Mouse (Mus musculus) heart, postnatal 0 days (tissue): ENCODE measurements around the gene Igfn1. TPM values are rescaled to one million over a fixed set of nuclear protein-coding genes. Genes with fewer than 3 reads are reported as not detected.

Source experiments
- ATAC-seq: fragments of 200-750 bp; cut with Nextera tagmentation; 2 replicates; pipeline ENCODE4 v1.8.0; 2017; ENCODE audit warnings: low read depth, moderate number of reproducible peaks, moderate library complexity; ENCODE audit not compliant: insufficient read depth
- DNase-seq: peaks from one replicate; pipeline ENCODE4 v3.0.0-alpha.2; 2016; ENCODE audit warnings: low spot score
- H3K27ac ChIP-seq: fragments of 300-500 bp; sonication (generic); 2 replicates; pipeline ENCODE4 v1.5.1; 2014; ENCODE audit warnings: low read depth, mild to moderate bottlenecking
- H3K27me3 ChIP-seq: fragments of 300-500 bp; sonication (generic); 2 replicates; pipeline ENCODE4 v1.6.1; 2014; ENCODE audit warnings: low read length, mixed read lengths; ENCODE audit not compliant: control insufficient read depth, insufficient read depth
- H3K36me3 ChIP-seq: fragments of 300-500 bp; sonication (generic); replicated peaks from 2 replicates; pipeline ENCODE4 v1.6.1; 2014; ENCODE audit warnings: low read length, mixed read lengths; ENCODE audit not compliant: control insufficient read depth, insufficient read depth
- H3K4me1 ChIP-seq: fragments of 300-500 bp; sonication (generic); 2 replicates; pipeline ENCODE4 v1.6.1; 2014; ENCODE audit warnings: antibody characterized with exemption; ENCODE audit not compliant: control insufficient read depth, insufficient read depth
- H3K4me2 ChIP-seq: fragments of 300-500 bp; sonication (generic); 2 replicates; pipeline ENCODE4 v1.6.1; 2014; ENCODE audit warnings: low read depth, mild to moderate bottlenecking, low read length, moderate library complexity
- H3K4me3 ChIP-seq: fragments of 300-500 bp; sonication (generic); 2 replicates; pipeline ENCODE4 v1.5.1; 2014; ENCODE audit warnings: low read depth, low read length
- H3K9ac ChIP-seq: fragments of 300-500 bp; sonication (generic); replicated peaks from 2 replicates; pipeline ENCODE4 v1.6.1; 2014; ENCODE audit warnings: low read depth, low read length, mixed read lengths
- H3K9me3 ChIP-seq: fragments of 300-500 bp; sonication (generic); replicated peaks from 2 replicates; pipeline ENCODE4 v1.6.1; 2016; ENCODE audit warnings: low read length; ENCODE audit not compliant: control insufficient read depth
- CTCF ChIP-seq: IDR thresholded peaks from 2 replicates; pipeline ENCODE4 v1.5.1; 2016; ENCODE audit warnings: antibody characterized with exemption, control low read depth, low read depth
- EP300 ChIP-seq: IDR thresholded peaks from 2 replicates; pipeline ENCODE4 v1.6.1; 2016; ENCODE audit warnings: antibody characterized with exemption, low read depth
- WGBS: fragments of 180-500 bp; shearing (Covaris S2); extraction: QIAGEN DNeasy Blood & Tissue Kit; methylation state at CpG from one replicate; pipeline ENCODE4 v1.1.7; 2014; 5-methylcytosine and 5-hydroxymethylcytosine counted together
- polyA plus RNA-seq: library from polyadenylated mRNA; unstranded; fragments of >200 nt; fragmentation: Nextera tagmentation; extraction: Ambion mirVana; gene quantifications from 2 replicates; pipeline ENCODE4 v1.2.1, GENCODE M21; 2015
- total RNA-seq: library from RNA; depleted of rRNA; stranded (reverse); fragments of >200 nt; gene quantifications from 2 replicates; pipeline ENCODE4 v1.2.3, GENCODE M21; 2014; ENCODE audit warnings: low replicate concordance

The Igfn1 gene
- total and polyA plus RNA-seq, 2 experiments from 2014 or later: 0.05 TPM; not detected in 1

DNA sequence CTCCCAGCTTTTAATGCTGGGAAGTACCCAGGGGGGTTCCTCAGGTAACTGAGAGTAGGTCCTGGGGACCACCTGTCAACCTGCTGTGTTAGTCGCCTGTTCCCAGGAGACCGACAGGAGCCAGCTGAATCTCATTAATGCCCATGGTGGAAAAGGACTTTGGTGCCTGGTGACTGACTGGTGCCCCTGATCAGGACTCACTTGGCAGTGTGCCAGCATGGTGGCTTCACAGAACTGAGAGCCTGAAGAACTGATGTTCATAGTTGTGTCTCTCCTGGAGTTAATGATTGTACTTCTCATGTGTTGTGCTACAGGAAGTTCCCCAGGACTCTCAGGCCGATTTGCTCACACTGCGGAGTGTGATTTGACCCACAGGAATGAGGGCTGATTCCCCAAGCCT lies 12.7 kb downstream of the Igfn1 start:
- no peaks in the 10 kb centered on the region for H3K4me1 ChIP-seq
- H3K36me3 ChIP-seq: no peaks in the 10 kb centered on the region
- ATAC-seq (no peak), DNase-seq (no peak)
- no peak overlapping the region for H3K9ac ChIP-seq
- H3K4me2 ChIP-seq: no peak overlapping the region
- 69% methylated on average over 4 of the region's 4 CpGs for WGBS
- no peak for TF ChIP-seq EP300
- H3K4me3 ChIP-seq: no peak overlapping the region
- no peaks in the 10 kb centered on the region for H3K9me3 ChIP-seq
- H3K27ac ChIP-seq: no peak overlapping the region
- no peaks in the 10 kb centered on the region for H3K27me3 ChIP-seq

DNA sequence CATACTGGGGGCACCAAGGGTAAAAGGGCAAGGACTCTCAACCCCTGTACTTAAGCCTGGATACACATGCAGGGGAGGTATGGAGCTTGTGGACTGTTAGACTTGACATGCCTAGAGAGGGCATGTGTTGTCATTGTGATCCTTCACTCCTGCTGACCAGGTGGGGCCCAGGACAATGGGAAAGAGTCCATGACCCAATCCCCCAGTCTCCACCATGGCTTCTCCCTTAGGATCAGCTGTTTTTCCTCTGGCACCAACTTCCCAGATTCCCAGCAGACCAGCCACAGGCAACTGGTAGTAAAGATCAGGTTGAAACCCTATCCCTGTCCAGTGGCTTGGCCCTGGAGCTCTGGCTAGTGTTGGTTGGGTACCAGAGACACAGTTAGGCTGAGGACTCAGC lies 16.3 kb downstream of the Igfn1 start:
- H3K9ac ChIP-seq: no peak overlapping the region
- H3K4me2 ChIP-seq: no peak overlapping the region
- no peaks in the 10 kb centered on the region for H3K36me3 ChIP-seq
- no peak for DNase-seq
- no peak overlapping the region for H3K27ac ChIP-seq
- H3K9me3 ChIP-seq: no peaks in the 10 kb centered on the region
- no peaks in the 10 kb centered on the region for H3K4me1 ChIP-seq
- TF ChIP-seq CTCF: no peak
- TF ChIP-seq EP300: no peak
- H3K4me3 ChIP-seq: no peak overlapping the region
- no peaks in the 10 kb centered on the region for H3K27me3 ChIP-seq
- no peak for ATAC-seq

GRCm38 (mm10) chr1:135984105-135984504 lies 22.0 kb downstream of the Igfn1 start:
- Histone ChIP-seq H3K36me3 (no peaks in the 10 kb centered on the region), H3K9ac (no peak overlapping the region), H3K4me2 (no peak overlapping the region), H3K27me3 (0 out of 2 replicates have a peak, but pooled peaks cover 5% of the 10 kb centered on the region), H3K9me3 (no peaks in the 10 kb centered on the region), H3K4me3 (no peak overlapping the region), H3K27ac (no peak overlapping the region), H3K4me1 (no peaks in the 10 kb centered on the region)
- ATAC-seq: no peak
- TF ChIP-seq EP300 (no peak), CTCF (no peak)
- WGBS: 26% methylated on average over 5 of the region's 5 CpGs
- no peak for DNase-seq

- H3K9me3 ChIP-seq: no peaks in the 10 kb centered on the region
- DNase-seq: no peak
- ATAC-seq: no peak
- TF ChIP-seq EP300 (no peak), CTCF (no peak)
- no peak overlapping the region for H3K9ac ChIP-seq
- H3K27ac ChIP-seq: no peak overlapping the region
- H3K4me1 ChIP-seq: no peaks in the 10 kb centered on the region
- no peak overlapping the region for H3K4me3 ChIP-seq
- WGBS: 87% methylated on average over 3 of the region's 3 CpGs
- H3K4me2 ChIP-seq: no peak overlapping the region
- H3K27me3 ChIP-seq: no peaks in the 10 kb centered on the region
- H3K36me3 ChIP-seq: no peaks in the 10 kb centered on the region
Observed at GRCm38 (mm10) chr1:135972576-135972975, 33.6 kb downstream of the Igfn1 start.

- no peaks in the 10 kb centered on the region for H3K36me3 ChIP-seq
- no peak for TF ChIP-seq CTCF
- no peak for TF ChIP-seq EP300
- H3K27me3 ChIP-seq: no peaks in the 10 kb centered on the region
- ATAC-seq: no peak
- no peak overlapping the region for H3K27ac ChIP-seq
- no peaks in the 10 kb centered on the region for H3K9me3 ChIP-seq
- no peak overlapping the region for H3K4me2 ChIP-seq
- no peak overlapping the region for H3K4me3 ChIP-seq
- no peak for DNase-seq
- H3K4me1 ChIP-seq: no peaks in the 10 kb centered on the region
- H3K9ac ChIP-seq: no peak overlapping the region
- 55% methylated on average over 2 of the region's 2 CpGs for WGBS
Observed at GRCm38 (mm10) chr1:135970486-135970885, 35.7 kb downstream of the Igfn1 start.

DNA sequence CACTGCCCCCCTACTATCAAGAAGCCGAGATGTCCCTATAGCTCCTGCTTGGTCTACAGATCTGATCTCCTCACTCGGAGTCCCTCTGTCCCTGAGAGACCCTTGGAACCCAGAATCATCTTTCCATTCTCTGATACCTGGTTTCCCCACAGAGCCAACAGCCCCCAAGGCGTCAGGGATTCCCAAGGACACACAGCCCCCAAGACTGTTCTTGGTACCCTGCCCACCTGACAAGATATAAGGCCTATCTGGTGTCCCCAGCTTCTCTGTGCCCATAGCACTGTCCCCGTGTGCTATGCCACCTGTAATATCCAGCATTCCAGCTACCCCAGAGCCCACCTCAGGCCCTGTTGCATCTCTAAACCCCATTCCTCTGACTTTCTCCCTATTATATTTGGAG lies 38.4 kb downstream of the Igfn1 start:
- WGBS: 63% methylated on average over 4 of the region's 4 CpGs

More for the DNA sequence above, 38.4 kb downstream of the Igfn1 start:
- Histone ChIP-seq H3K9ac (no peak overlapping the region), H3K4me3 (no peak overlapping the region), H3K4me2 (no peak overlapping the region), H3K4me1 (no peaks in the 10 kb centered on the region), H3K27ac (no peak overlapping the region), H3K36me3 (no peaks in the 10 kb centered on the region), H3K27me3 (no peaks in the 10 kb centered on the region), H3K9me3 (no peaks in the 10 kb centered on the region)
- no peak for DNase-seq
- TF ChIP-seq EP300: no peak
- TF ChIP-seq CTCF: no peak
- ATAC-seq: no peak
